Mouse (Mus musculus) cortical plate, adult 2 months (tissue): Measurements from ENCODE around the gene 3110082I17Rik.

Experiments used
- CTCF ChIP-seq: fragments of 200-500 bp; IDR thresholded peaks from 2 replicates; pipeline ENCODE4 v1.5.1; 2011; ENCODE audit warnings: mild to moderate bottlenecking, control low read depth, low read length; ENCODE audit not compliant: insufficient read depth; ENCODE audit errors: extremely low read depth
- POLR2A ChIP-seq: fragments of 200-500 bp; IDR thresholded peaks from 2 replicates; pipeline ENCODE4 v1.6.1; 2011; ENCODE audit warnings: mild to moderate bottlenecking, low read length, control low read depth; ENCODE audit not compliant: insufficient read depth; ENCODE audit errors: extremely low read depth

GRCm38 (mm10) chr5:139483171-139483848, 23.0 kb upstream of the 3110082I17Rik start:
- TF ChIP-seq CTCF (no peak), POLR2A (no peak)
